Mouse (Mus musculus) kidney, postnatal 14 days (tissue): ENCODE measurements around the gene Rnf150.

Source experiments
- DNase-seq: peaks from one replicate; pipeline ENCODE4 v3.0.0; 2022; ENCODE audit warnings: mixed read lengths

The Rnf150 gene

GRCm38 (mm10) chr8:82863041-82863744, at the start of gene Rnf150:
Gene Rnf150 (plus strand): TSS chr8:82863356.
- peak; percentile 80 for DNase-seq

- DNase-seq = no peak
Observed at GRCm38 (mm10) chr8:82826135-82827046, 36.8 kb upstream of the Rnf150 start.

GRCm38 (mm10) chr8:82840415-82840814, 22.7 kb upstream of the Rnf150 start:
- DNase-seq = no peak

DNA sequence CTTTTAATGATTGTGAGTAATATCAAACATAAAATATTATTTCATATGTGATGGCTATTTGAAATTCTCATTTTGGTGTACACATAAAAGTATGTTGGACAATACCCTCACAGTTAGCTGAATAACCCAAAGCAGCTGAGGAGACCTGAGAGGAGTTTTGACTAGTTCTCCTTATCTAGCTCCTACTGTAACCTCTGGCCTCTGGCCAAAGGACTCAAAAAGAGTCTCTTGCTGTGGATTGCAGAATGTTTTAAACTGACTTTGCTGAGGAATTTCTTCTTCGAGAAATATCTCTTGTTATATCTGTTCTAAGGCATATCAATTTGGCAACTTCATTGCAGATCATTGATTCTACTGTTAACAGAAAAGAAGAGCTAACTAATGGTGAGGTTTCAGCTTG, 22.2 kb upstream of the Rnf150 start:
- no peak for DNase-seq

DNA sequence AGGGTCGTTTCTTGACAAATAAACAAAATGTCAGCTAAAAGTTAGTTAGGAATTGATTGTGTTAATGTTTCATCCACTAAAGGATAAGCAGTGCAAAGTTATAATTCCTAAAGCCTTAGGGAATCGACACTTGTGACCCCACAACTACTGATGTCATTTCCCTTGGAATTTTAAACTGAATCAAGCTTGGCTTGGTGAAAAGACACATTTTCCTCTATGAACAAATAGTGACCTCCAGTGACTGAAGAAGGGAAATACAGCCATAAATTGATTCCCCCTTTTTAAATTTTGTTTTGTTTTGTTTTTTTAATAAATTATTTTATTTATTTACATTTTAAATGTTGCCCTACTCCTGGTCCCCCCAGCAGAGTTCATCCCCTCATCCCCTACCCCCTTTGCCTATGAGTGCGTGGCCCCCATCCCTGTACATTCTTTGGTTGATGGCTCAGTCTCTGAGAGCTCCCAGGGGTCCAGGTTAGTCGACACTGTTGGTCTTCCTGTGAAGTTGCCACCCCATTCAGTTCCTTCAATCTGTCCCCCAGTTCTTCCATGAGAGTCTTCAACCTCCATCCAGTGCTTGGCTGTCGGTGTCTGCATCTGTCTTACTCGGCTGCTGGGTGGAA, 21.5 kb upstream of the Rnf150 start:
- DNase-seq = peak; percentile 36

DNA sequence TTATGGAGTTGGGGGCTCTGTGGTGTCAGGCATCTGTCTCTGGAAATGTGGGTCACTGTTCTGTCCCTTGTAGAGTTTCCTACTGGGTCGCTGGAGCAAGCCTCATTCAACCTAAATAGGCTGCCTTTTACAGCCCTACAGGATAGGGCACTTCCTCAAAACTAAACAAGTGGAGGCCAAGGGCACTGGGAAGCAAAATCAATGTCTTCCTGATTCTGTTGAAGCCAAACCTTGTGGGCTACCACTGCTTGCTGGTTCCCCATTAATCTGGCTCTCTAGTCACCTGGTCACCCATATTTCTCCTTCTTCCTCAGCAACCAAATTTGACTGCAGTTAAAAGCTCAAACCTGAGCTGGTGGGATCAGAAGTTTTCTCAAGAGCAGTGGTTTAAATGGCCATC, 19.5 kb upstream of the Rnf150 start:
- DNase-seq = no peak

DNA sequence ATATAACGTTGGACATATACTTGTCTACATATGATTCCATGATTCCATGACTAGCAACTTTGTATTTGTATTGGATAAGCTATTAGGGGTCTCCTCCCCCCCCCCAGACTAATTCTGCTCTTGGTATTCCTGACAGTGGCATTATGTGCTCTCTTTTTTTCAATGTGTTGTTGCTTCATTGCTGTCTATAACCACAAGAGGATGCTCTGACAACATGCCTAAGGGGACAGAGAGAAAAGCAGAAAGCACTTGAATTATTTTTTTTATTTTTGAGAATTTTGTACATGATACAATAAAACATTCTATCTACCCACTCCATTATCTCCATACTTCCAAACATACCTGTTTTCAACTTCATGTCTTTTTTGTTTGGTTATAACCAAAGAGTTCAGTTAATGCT, 18.7 kb upstream of the Rnf150 start:
- DNase-seq = no peak

DNA sequence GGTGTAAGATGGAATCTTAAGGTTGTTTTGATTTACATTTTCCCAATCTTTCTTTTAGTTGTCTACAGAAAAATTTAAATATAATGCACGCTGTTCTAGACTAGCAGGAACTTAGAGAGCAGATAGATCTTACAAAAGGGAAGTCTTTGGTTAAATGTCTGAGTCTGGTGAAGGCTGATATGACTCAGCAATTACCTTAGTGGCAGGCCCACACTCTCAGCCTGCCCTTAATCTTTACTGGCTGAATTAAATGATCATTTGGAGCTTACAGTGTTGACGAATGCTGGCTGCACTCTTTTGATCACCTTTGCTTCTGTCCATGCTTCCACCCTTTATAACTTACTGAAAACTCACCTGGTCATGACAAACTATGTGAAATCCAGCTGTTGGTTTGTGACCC, 17.1 kb upstream of the Rnf150 start:
- no peak for DNase-seq

DNA sequence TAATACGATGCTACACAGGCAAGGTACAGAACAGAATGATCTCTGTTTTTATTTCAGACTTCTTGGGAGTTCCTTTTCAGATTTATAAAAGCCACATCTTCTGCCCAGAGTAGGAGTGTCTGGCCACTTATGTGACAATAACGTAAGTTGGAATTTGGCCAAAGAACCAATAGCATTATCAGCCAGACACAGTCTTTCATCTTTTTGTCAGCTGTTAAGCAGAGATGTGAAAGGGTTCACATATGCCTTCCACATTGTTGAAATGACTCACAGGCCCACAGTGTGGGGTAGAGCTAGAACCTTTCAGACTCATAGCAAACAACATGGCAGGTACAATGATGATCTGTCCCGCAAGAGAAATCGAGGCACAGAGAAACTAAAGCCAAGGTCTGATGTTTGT, 16.4 kb upstream of the Rnf150 start:
- no peak for DNase-seq

DNA sequence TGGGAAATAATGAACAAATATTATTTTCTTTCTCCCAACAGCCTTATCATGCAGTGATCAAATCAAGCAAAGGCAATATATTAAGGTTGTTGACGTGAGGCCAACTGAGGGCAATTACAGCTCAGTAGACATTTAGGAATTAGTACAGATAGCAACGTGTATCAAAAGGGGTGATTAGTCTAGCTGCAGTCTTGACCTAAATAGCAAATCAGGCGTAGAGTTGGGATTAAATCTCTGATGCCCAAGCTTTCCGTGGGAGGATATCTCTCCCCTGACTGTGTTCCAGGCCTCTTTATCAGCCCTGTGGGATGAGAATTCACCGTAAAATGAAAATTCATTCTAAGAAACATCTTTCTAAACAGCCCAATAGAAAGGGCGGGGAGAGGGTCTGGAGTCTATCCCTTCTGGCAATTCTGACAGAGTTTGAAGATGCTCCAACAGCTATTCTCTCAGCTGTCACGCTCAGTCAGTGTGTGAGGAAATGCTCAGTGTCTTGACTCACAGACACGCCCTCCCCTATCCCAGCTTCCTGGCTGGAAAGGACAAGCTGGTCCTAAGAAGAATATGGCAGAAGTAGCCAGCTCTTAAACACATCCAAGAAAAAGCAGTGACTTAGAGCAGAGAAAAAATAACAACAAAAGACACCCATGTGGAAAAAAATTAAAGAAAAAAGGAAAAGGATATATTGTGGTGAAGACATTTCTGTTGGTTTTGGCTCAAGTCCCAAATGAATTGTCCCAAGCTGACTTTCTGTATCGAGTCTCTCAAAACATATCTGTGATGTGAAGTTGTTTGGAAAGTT, 4.4 kb upstream of the Rnf150 start:
- DNase-seq = no peak

- DNase-seq = no peak
Observed at GRCm38 (mm10) chr8:82859343-82859620, 3.9 kb upstream of the Rnf150 start.

DNA sequence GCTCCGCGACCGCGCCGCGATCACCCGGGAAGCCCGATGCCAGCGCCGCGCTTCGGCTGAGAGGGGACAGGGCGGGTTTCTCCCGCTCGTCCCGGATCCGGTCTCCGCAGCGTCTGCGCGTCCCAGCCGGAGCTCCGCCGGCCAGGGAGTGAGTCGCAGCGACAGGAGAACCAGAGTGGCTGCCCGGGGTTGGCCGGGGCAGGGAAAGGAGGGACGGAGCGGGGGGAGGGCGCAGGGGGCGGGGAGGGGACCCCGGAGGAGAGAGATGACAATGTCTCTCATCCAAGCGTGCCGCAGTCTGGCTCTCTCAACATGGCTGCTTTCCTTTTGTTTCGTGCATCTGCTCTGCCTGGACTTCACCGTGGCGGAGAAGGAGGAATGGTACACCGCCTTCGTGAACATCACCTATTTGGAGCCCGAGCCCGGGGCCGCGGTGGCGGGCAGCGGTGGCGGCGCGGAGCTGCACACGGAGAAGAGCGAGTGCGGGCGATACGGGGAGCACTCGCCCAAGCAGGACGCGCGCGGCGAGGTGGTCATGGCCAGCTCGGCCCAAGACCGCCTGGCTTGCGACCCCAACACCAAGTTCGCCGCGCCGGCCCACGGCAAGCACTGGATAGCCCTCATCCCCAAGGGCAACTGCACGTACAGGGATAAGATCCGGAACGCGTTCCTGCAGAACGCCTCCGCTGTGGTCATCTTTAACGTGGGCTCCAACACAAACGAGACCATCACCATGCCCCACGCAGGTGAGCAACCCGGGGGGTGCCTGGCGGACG, 777 bp downstream of the Rnf150 start:
- DNase-seq = peak; percentile 55

DNA sequence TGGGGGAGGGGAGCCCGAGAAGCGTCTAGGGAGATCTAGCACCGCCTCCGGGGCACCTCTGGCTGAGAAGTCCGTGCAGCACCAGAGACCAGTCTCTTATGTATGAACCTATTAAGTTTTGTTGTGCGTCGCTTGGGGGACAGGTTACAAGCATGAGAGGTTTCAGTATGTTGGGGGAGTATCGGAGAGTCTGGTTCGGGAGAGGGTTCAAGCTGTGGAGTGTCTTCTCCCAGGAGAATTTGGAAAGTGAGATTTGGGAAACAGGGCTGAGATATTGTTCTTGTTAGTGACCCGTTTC, 1.3 kb downstream of the Rnf150 start:
- no peak for DNase-seq

- no peak for DNase-seq
Observed at GRCm38 (mm10) chr8:82865239-82865638, 2.1 kb downstream of the Rnf150 start.

DNA sequence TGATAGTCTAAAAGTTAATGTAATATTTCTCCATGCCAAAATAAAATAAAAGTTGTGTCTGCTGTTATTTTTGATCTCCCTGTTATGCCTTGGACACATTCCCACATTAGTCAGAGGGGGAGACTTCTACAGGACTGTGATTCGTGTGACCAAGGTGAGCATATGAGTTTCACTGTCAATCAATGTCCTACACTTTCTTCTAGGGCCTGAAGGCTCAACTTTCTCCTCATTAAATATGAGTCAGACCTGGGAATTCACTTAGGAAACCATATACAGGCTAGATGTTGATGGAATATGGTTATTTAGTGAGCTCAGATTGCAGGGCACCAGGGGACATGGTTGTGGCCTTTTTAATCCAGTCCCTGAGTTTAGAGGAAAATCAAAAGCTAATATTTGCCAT, 3.1 kb downstream of the Rnf150 start:
- no peak for DNase-seq

DNA sequence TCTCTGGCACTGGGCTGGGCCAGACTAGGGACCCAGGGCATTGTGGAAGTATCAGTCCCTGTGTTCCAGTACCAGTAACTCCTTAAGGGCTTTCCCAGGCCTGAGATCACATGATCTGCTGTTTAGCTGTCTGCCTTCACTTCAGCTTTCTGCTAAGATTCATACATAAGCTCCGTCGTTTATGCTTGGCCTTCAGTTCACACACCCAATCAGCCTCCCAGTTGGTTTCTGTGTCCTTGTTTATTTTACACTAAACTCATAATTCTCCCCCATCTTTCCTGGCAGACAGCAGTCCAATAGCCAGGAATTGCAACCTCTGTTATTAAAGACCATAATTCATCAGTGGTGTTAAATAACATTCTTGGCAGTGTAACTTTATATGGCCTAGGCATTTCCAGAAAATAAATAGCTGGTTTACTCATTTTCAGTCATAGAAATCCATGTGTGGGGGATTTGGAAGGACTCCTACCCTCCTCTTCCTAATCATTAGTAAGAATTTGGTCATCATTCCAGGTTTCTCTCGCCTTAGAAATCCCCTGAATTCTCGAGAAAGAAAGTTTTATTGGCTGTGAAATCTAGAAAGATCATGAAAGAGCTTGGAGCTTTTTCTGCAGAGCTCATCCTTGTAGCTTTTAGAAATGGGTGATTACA, 7.8 kb downstream of the Rnf150 start:
- no peak for DNase-seq

DNA sequence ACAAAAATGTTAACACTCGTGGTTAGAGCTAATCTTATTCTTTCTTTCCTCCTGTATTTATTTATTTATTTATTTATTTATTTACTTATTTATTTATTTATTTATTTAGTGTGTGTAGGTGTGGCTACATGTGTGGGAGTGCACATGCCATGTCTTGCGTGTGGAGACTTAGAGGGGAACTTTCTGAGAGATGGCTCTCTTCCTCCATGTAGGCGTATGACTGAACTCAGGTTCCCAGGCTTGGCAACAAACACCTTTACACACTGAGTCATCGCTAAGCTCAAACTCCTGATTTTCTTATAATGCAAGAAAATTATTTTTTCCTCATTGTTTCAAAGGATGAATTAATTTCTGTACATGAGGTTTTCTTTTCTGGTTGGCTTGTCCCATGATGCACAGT, 8.8 kb downstream of the Rnf150 start:
- DNase-seq = no peak

DNA sequence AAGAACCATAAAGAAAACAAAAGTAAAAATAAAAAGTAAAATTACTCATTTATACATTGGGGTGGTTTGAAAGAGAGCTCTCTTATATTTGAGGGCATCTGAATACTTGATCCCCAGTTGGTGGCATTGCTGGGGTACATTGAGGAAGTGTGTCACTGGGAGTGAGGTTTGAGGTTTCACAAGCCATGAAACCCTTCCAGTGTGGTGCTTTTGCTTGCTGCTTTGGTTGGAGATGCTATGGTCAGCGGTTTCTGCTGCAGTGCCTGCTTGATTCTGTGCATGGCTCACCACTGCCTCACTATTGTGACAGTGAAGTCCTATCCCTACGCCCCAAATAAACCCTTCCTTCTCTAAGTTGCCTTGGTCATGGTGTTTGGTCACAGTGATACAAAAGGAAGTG, 10.9 kb downstream of the Rnf150 start:
- DNase-seq = no peak

GRCm38 (mm10) chr8:82875135-82875534, 12.0 kb downstream of the Rnf150 start:
- DNase-seq = peak; percentile 14

DNA sequence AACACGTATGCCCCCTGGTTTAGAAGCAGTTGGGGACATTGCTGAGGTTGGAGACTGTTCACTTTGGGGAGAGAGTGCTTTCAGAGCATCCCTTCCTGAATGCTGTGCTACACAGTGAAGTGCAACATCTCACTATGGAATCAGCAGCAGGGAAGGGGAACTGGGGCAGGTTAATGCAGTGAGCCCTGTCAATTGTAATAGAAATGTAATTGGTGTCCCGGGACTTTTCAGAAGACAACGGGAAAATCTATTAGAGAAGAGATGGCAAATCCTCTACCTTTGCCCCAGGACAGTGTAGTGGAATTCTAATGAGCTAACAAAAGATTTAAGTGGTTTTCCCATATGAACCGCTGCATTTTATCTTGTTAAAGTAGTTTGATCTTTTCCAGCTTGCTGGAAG, 21.3 kb downstream of the Rnf150 start:
- DNase-seq = no peak

- no peak for DNase-seq
Observed at GRCm38 (mm10) chr8:82887234-82887633, 24.1 kb downstream of the Rnf150 start.
